Mouse (Mus musculus): Measurements from ENCODE around the gene Gm17482.

DNA sequence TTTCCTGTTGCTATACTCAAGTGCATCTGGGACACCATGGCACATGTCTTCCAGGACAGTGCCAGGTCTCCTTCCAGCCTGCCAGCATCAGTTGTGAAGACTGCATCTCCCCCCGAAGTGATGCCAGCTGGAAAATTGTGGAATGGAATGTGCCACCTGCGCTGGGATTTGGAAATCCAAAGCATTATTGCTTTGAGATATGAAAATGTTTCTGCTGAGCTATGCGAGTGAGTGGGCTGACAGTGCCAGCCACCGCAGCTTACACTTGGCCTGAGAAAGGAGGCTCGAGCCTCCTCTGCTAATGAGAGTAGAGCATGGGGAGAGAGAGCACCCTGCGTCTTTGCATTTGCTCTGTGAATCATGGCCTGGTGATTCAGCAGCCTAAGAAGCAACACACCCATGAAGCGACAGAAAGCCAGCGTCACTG, 5.9 kb upstream of the Gm17482 start:
- TF ChIP-seq CTCF (IDR thresholded peaks at IDR 0.05; ENCODE audit: low read depth) (no peak), EP300 (IDR thresholded peaks at IDR 0.05; ENCODE audit: low read depth) (no peak)

Measured in liver, embryonic 14.5 days (tissue).